Mouse (Mus musculus) kidney, adult 10 weeks (tissue): ENCODE results near the gene Alyref2. TPM values are rescaled to one million over a fixed set of nuclear protein-coding genes. Genes with fewer than 3 reads are reported as not detected.

Experiments
- polyA plus RNA-seq: library from polyadenylated mRNA; stranded (reverse); fragments of 350-450 nt; fragmentation: Illumina TruSeq; extraction: RNeasy Lipid Tissue Mini Kit (QIAGEN cat#74804); gene quantifications from one replicate; pipeline ENCODE4 v1.2.3, GENCODE M21; 2014; ENCODE audit warnings: low read depth, low replicate concordance

Gene Alyref2
- 1.2 TPM for polyA plus RNA-seq

GRCm38 (mm10) chr1:171503250-171503591, at the start of gene Alyref2:
Gene Alyref2 (plus strand): TSS chr1:171503478.

GRCm38 (mm10) chr1:171535194-171535593, 31.9 kb downstream of the Alyref2 start, which contains the start of gene Itln1:
Gene Itln1 (minus strand): TSS chr1:171535294.

Other genes with a start within 250 kb of the Alyref2 start
- gene B4galt3, start 233.2 kb upstream of the Alyref2 start, polyA plus RNA-seq = 2.3 TPM
- gene Ppox, start 222.3 kb upstream of the Alyref2 start, polyA plus RNA-seq = 6.2 TPM
- gene Usp21, start 215.5 kb upstream of the Alyref2 start, polyA plus RNA-seq = 15.0 TPM
- gene Ufc1, start 208.5 kb upstream of the Alyref2 start, polyA plus RNA-seq = 101 TPM
- gene Dedd, start 174.3 kb upstream of the Alyref2 start, polyA plus RNA-seq = 6.7 TPM
- 43.5 TPM for gene Nit1, start 157.8 kb upstream of the Alyref2 start, polyA plus RNA-seq
- gene Pfdn2, start 157.8 kb upstream of the Alyref2 start, polyA plus RNA-seq = 39.6 TPM
- gene Klhdc9, start 142.7 kb upstream of the Alyref2 start, polyA plus RNA-seq = 0.97 TPM
- gene Nectin4, start 133.4 kb upstream of the Alyref2 start, polyA plus RNA-seq = 0.40 TPM
- 1.3 TPM for gene Arhgap30, start 114.5 kb upstream of the Alyref2 start, polyA plus RNA-seq
- 0.69 TPM for gene Usf1, start 92.2 kb upstream of the Alyref2 start, polyA plus RNA-seq
- gene Tstd1, start 84.6 kb upstream of the Alyref2 start, polyA plus RNA-seq = 2.9 TPM
- gene F11r, start 65.9 kb upstream of the Alyref2 start, polyA plus RNA-seq = 51.7 TPM
- not detected for gene Itln1, start 31.8 kb downstream of the Alyref2 start, polyA plus RNA-seq
- 0.61 TPM for gene Cd244a, start 55.7 kb downstream of the Alyref2 start, polyA plus RNA-seq
- gene Ly9, start 103.9 kb downstream of the Alyref2 start, polyA plus RNA-seq = 0.57 TPM
- 1.9 TPM for gene Slamf7, start 149.6 kb downstream of the Alyref2 start, polyA plus RNA-seq
- 3.7 TPM for gene Cd48, start 178.5 kb downstream of the Alyref2 start, polyA plus RNA-seq